Mouse (Mus musculus): ENCODE data around the gene Nrxn1.
A peak's percentile ranks its signal among the peaks of the same experiment; 100 is the strongest.

Nrxn1 gene

GRCm38 (mm10) chr17:90662318-90662717, 430.6 kb downstream of the Nrxn1 start:
- DNase-seq (ENCODE audit: low read depth, low spot score), result no peak

DNA sequence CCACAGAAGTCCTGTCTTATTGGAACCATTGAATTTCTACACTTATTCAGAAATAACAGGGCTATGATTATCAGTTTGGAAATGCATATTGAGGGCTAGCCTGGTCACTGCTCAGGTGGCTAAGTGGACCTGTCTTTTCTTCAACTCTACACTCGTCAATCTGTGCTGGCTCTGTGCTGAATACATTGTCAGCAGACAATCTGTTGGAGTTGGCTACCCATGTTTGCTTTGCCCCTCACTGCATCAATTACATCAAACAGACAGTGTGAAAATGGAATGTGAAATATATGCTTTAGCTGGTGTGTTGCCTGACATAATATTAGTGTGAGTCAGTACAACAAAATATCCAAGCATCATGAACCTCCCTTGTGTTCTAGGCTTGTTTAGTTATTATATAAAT, 438.4 kb downstream of the Nrxn1 start:
- DNase-seq (ENCODE audit: low read depth, low spot score), result no peak

DNA sequence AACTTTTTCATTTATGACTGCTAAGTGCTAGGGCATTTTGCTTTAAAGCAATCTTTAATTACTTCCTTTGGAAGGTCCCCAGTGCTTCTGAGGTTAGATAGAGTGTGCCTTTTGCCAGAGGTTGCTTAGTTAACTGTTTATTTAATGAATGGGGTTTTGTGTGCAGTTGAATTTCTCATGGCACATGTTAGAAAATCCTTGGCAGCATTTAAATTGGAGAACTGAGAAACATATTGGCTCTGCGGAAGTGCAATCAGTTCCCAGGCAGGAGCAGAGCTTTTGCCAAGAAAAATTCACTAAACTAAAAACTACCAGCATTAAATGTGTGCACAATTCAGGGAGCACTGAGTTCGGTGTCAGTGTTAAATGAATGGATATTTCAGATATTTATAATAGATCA, 439.5 kb downstream of the Nrxn1 start:
- no peak for DNase-seq (ENCODE audit: low read depth, low spot score)

DNA sequence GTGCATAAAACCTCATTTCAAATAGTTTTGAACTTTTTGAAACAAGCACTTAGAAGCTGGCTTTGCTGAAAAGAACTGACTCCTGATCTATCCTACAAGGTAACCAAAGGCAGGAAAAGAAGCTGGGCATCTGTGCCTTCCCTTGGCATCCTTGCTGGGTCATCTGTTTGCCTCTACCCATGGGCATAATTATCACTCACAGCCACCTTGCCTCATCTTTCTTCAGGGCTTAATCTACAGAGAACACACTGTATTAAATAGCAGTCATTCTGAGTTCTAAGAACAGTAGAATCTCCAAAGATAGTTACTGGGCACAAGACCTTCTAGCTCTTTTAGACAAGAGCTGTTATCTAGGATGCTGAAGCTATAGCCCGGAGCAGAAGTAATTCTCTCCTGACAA, 442.6 kb downstream of the Nrxn1 start:
- DNase-seq (ENCODE audit: low read depth, low spot score), result no peak

DNA sequence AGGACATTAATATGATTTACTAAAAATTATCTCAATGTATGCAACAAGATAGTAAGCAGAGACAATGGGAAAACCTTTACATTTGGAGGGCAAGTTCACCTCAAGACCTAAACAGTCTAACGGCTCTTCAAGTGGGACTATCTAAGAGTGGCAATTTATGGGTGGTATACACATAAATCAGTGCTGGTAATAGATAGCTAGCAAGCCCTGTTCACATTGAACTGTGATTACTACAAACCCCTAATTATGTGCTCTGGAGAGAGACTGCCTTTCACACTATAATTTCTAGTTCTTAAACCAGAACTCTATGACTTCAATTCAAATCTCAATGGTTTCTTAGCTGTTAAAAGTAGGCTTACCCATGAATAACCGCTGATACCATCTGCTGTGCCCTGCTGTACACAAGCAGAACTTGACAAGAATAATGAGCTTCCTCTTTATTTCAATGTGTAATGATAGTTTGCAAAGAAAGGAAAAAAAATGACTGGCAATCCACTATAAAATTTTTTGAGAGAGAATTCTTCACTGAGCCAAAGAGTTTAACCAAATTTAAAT, 453.8 kb downstream of the Nrxn1 start:
- DNase-seq (ENCODE audit: low read depth, low spot score), result no peak

- DNase-seq (ENCODE audit: low read depth, low spot score), result no peak
Observed at GRCm38 (mm10) chr17:90638183-90638727, 454.6 kb downstream of the Nrxn1 start.

DNA sequence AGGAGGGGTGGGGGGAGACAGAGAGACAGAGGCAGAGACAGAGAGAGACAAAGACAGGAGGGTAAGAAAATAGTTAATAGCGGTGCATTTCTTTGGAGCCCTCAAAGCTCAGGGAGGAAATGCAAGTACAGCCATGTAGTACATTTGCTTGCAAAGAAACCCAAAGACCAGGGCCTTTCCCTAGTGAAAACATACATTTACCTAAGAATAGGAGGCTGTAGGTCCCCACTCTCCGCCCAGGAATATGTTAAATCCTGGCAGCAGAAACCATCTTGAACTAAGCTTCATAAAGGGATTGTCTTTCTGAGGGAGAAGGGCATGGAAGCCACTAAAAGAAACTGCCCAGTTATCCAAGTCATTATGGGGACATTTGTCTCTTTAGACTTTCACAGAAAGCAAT, 461.5 kb downstream of the Nrxn1 start:
- DNase-seq (ENCODE audit: low read depth, low spot score), result no peak

GRCm38 (mm10) chr17:90629851-90630250, 463.0 kb downstream of the Nrxn1 start:
- DNase-seq (ENCODE audit: low read depth, low spot score), result no peak

GRCm38 (mm10) chr17:90628469-90628868, 464.4 kb downstream of the Nrxn1 start:
- no peak for DNase-seq (ENCODE audit: low read depth, low spot score)

DNA sequence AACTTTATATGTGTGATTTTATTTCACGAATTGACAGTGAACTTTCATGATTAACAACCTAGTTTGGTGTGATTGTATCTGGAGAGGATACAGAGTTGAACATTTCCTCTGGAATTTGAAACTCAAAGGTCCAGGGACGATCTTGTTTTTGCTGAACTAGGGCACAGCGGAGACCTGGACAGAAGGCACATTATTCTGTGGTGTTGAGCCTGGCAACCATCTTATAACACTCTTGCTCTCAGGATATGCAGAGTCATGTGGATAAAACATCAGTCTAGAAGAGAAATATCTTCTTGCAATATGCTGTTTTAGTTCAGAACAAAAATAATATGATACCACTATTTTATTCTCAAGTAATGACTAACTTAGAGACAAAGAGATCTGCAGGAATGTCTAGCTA, 464.9 kb downstream of the Nrxn1 start:
- no peak for DNase-seq (ENCODE audit: low read depth, low spot score)

DNA sequence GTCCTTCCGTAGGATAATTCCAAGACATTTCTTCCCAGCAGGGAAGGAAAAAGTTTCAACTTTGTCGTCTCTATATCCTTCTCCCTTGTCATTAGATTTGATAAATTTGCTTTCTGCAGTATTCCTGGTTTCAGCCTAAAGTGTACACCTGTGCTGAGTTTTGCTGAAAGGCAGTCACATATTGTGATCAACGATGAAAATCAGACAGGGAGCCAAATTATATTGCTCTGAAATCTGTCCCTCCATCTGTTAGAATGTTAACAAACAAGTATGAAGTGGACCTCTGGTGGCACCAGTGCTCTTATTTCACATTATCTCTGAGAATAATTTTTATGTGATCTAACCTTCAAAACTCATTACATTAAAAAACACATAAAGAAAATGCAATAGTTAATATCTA, 465.5 kb downstream of the Nrxn1 start:
- DNase-seq (ENCODE audit: low read depth, low spot score), result no peak

GRCm38 (mm10) chr17:90624591-90625266, 468.1 kb downstream of the Nrxn1 start:
- no peak for DNase-seq (ENCODE audit: low read depth, low spot score)

GRCm38 (mm10) chr17:90621828-90622227, 471.0 kb downstream of the Nrxn1 start:
- DNase-seq (ENCODE audit: low read depth, low spot score), result no peak

- no peak for DNase-seq (ENCODE audit: low read depth, low spot score)
Observed at GRCm38 (mm10) chr17:90615019-90615418, 477.9 kb downstream of the Nrxn1 start.

GRCm38 (mm10) chr17:90607427-90607806, 485.5 kb downstream of the Nrxn1 start:
- DNase-seq (ENCODE audit: low read depth, low spot score), result no peak

DNA sequence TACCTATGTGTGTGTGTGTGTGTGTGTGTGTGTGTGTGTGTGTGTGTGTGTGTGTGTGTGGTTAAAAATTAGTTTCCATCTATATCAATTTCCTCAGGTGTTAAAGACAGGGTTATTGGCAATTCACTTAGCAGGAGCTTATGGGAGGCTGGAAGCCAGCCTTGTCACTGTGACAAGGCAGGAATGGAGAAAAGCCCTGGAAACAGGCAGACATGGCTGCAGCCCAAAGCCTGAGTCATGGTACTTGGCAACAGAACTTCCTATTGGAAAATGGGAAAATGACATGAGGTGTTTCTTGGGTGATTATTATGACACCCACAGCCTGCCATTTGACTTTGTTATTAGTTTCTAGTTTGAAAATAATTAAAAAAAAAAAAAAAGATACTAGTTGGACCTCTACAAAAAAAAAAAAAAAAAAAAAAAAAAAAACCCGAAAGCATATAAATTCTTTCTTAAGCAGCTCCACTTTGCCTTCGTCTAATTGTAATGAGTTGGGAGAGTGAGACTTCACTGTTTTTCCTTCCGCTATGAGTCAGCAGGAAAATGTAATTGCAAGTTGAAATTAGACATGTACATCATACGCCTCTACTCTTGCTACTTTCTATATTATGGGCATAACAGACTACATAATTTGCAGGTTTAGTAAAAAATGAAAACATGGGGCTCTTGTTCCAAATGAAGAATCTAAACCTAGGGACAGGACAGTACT, 486.0 kb downstream of the Nrxn1 start:
- no peak for DNase-seq (ENCODE audit: low read depth, low spot score)

DNA sequence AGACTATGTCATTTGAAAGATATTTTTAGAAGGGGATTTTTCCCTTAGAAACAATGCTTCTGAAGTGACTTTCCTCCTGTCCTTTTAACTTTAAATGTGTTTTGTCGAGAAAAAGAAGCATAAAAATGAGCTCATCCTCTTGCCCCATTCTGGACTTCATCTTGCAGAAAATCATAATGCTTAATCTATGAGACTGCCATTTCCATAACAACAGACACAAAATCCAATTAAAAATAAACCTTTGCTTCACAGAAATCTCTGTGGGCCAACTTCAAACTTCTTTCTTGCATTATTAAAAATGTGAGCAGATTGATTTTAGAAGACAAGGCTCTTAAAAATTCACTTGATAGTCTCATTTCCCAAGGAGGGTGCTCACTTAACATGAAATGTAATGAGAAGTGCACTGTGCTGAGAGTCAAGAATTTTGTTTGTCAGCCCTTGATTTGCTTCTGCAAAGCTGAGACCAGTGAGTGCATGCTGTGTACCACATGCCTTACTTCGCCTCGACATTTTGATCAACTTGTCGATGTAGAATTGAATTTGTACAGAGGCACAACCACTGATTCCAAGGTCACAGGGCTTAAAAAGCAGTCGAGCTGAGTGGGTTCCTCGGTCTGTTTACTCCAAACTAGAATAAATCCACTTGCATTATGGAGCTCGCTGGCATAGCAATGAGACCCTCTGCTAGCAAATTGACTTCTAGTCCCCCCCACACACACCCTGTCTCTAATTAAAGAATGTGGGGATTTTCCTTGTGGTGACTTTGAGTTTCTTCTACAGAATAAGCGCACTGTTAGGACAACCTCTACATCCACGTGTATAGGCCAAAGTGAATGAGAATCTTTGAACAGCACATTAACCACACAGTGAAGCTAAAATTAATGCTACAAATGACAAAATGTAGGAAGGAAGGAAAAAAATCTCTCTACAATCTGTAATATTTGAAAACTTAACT, 493.0 kb downstream of the Nrxn1 start:
- no peak for DNase-seq (ENCODE audit: low read depth, low spot score)

DNA sequence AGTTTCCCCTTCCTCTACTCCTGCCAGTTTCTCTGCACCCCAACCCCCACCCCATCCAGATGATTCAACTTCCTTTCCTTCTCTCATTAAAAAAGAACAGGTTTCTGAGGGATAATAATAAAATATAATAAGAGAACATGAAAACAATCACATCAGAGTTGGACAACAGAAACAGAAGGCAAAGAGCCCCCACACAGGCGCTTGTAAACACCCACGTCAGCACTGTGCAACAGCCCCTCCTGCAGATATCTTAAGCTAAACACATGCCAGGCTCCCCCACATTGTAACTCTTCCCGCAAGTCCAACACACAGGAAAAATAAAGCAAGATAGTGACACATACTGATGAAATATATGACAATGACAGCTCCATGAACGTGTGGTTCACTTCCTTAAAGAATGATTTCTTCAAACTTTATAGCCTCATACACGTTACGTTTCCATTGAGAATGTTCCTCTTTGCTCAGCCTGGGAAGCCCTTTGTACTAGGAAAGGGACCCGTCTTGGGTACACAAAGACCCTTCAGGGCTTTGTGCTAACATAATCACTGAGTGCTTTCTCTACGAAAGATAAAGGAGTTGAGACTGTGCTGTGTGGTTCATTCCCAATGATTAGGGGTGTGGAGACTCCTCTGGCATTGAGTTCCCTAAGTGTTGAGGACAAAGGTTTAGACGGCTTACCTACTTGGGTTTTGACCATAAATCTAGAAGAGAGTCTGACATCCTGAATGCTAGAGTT, 497.9 kb downstream of the Nrxn1 start:
- no peak for DNase-seq (ENCODE audit: low read depth, low spot score)

DNA sequence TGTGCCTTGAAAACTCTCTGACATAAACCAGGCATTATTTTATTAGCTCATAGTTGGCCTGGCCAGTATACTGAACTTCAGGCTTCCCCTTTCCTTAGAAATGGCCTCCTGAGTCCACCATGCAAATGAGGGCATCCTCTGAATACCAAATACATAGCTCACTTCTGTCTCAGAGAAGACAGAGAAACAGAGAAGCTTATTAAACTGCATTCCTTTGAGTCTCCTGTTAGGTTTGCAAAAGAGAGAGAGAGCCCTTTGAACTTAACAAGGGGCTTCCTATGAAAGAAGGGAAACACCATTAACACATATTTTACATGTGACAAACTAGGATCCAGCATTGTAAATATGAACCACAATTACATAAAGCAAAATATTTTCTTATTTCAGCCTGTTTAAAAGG, 506.0 kb downstream of the Nrxn1 start:
- DNase-seq (ENCODE audit: low read depth, low spot score), result no peak

- peak; percentile 28 for DNase-seq (ENCODE audit: low read depth, low spot score)
Observed at GRCm38 (mm10) chr17:90584666-90585195, 508.1 kb downstream of the Nrxn1 start.
